Mouse (Mus musculus) ES-E14 (cell line): ENCODE data around the gene Lrg1. TPM values are rescaled to one million over a fixed set of nuclear protein-coding genes. Genes with fewer than 3 reads are reported as not detected.

Experiments used
- DNase-seq: peaks from one replicate; pipeline ENCODE4 v3.0.0-alpha.2; 2013; ENCODE audit warnings: low read depth, low spot score
- H3K27ac ChIP-seq: 2 replicates; pipeline ENCODE4 v1.5.1; 2012; ENCODE audit warnings: low read depth, mild to moderate bottlenecking, low read length, moderate library complexity, mixed read lengths; ENCODE audit not compliant: poor library complexity, insufficient read depth, severe bottlenecking
- H3K36me3 ChIP-seq: 2 replicates; pipeline ENCODE4 v1.6.1; 2012; ENCODE audit warnings: mild to moderate bottlenecking, low read length, moderate library complexity, mixed read lengths; ENCODE audit not compliant: control insufficient read depth, poor library complexity, insufficient read depth, severe bottlenecking
- H3K4me1 ChIP-seq, 2 experiments: fragments of 150-350 bp in 1 of 2; sonication (generic) in 1 of 2; 2 replicates each; pipeline ENCODE4 v1.6.1; 2012; ENCODE audit warnings: low read length in 2 of 2, mild to moderate bottlenecking in 1 of 2, mixed read lengths in 1 of 2; ENCODE audit not compliant: control insufficient read depth in 2 of 2, insufficient read depth in 2 of 2, poor library complexity in 1 of 2
- H3K4me3 ChIP-seq, 2 experiments: fragments of 150-350 bp in 1 of 2; sonication (generic) in 1 of 2; 2 replicates each; pipeline ENCODE4 v1.5.1; 2012; ENCODE audit warnings: low read length in 2 of 2, low read depth in 1 of 2, mild to moderate bottlenecking in 1 of 2, mixed read lengths in 1 of 2; ENCODE audit not compliant: insufficient read depth in 1 of 2, poor library complexity in 1 of 2, severe bottlenecking in 1 of 2
- H3K9ac ChIP-seq: 2 replicates; pipeline ENCODE4 v1.6.1; 2012; ENCODE audit warnings: low read depth, mild to moderate bottlenecking, low read length, mixed read lengths; ENCODE audit not compliant: poor library complexity, insufficient read depth, severe bottlenecking
- H3K9me3 ChIP-seq: fragments of 150-350 bp; sonication (generic); 2 replicates; pipeline ENCODE4 v1.6.1; 2012; ENCODE audit warnings: low read depth, mild to moderate bottlenecking, low read length; ENCODE audit not compliant: control insufficient read depth, insufficient read depth
- CHD2 ChIP-seq: IDR thresholded peaks from 2 replicates; pipeline ENCODE4 v1.6.1; 2014; ENCODE audit warnings: mild to moderate bottlenecking, low read depth, low read length, inconsistent platforms
- HCFC1 ChIP-seq: IDR thresholded peaks from 2 replicates; pipeline ENCODE4 v1.6.1; 2012; ENCODE audit warnings: low read length, inconsistent platforms, borderline replicate concordance; ENCODE audit not compliant: insufficient read depth
- MAFK ChIP-seq: IDR thresholded peaks from 2 replicates; pipeline ENCODE4 v1.6.1; 2014; ENCODE audit warnings: mild to moderate bottlenecking, low read depth, low read length, inconsistent platforms; ENCODE audit not compliant: insufficient read depth
- ZC3H11A ChIP-seq: IDR thresholded peaks from 2 replicates; pipeline ENCODE4 v1.6.1; 2012; ENCODE audit warnings: low read depth, mild to moderate bottlenecking, inconsistent platforms, low read length, borderline replicate concordance
- ZNF384 ChIP-seq: IDR thresholded peaks from 2 replicates; pipeline ENCODE4 v1.6.1; 2012; ENCODE audit warnings: low read depth, low read length, inconsistent platforms
- in situ Hi-C, 2 experiments: fragments of 600-800 bp; cut with MboI; formaldehyde crosslinking; loops; one replicate each; pipeline ENCODE4 v1.15.1; 2025; ENCODE audit warnings: low sequenced_read_pairs in 2 of 2, inconsistent platforms in 1 of 2; ENCODE audit not compliant: unreplicated experiment in 2 of 2
- total RNA-seq: library from RNA; depleted of rRNA; stranded (reverse); fragments of 300-350 nt; gene quantifications from 2 replicates; pipeline ENCODE4 v1.2.3, GENCODE M21; 2012

Lrg1 gene
- total RNA-seq, 1 experiment: not detected

DNA sequence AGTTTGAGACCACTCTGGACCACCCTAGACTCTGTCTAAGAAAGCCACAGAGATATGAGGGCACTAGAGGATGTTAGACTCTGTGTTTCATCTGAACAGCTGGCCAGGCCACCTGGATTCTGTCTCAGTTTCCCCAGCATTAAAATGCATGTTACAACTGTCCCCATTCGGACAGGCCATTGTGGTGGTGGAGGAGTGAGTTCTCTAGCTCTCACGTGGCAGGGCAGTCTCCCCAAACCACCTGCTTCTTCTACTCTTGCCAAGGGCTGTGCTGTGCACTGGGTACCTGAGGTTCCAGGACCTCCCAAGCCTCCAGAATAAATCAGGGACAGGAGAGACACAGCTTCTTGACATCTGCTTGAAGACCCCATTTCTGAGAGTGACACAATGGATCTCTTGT lies 28.1 kb upstream of the Lrg1 start:
- in situ Hi-C loops: no loop called here
- Histone ChIP-seq H3K9me3 (no peaks in the 10 kb centered on the region), H3K27ac (no peak overlapping the region), H3K36me3 (no peaks in the 10 kb centered on the region), H3K9ac (no peak overlapping the region), H3K4me3 (no peak overlapping the region), H3K4me1 (peaks cover 0 to 14% of the 10 kb centered on the region in 2 experiments; a peak in 1 of 4 replicates)
- TF ChIP-seq ZC3H11A: no peak
- TF ChIP-seq HCFC1: no peak
- TF ChIP-seq CHD2: no peak
- TF ChIP-seq MAFK: no peak
- TF ChIP-seq ZNF384: no peak
- DNase-seq: no peak

GRCm38 (mm10) chr17:56148790-56149618 lies 27.2 kb upstream of the Lrg1 start:
- Histone ChIP-seq H3K9me3 (no peaks in the 10 kb centered on the region), H3K9ac (no peak overlapping the region), H3K36me3 (no peaks in the 10 kb centered on the region), H3K4me3 (peak overlapping the region; percentile 36 to 39; a peak in 2 of 4 replicates), H3K4me1 (peaks cover 0 to 14% of the 10 kb centered on the region in 2 experiments; a peak in 1 of 4 replicates), H3K27ac (no peak overlapping the region)
- TF ChIP-seq ZNF384 (no peak), CHD2 (no peak), MAFK (no peak), HCFC1 (no peak), ZC3H11A (no peak)
- in situ Hi-C loops: no loop called here
- DNase-seq: no peak

DNA sequence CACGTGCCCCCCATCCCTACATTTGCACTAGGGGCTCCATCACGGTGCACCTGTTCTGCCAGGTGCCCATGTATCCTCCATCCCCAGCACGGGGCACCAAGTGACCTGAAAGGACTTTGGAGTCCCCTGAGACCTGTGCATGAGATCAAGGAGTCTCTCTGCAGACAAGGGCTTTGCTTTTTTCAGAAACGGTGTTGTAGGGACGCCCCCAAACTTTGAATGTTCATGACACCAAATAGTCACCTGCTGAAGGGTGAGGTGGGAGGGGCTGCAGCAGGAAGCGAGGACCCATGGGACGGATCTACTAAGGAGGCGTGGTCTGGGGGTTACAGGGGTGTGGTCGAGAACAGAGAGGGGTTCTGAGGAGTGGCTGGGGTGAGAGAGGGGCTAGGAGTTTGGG lies 26.5 kb upstream of the Lrg1 start:
- DNase-seq: no peak
- H3K4me3 ChIP-seq: peak overlapping the region in 1 of 2 experiments; percentile 39; a peak in 1 of 4 replicates
- in situ Hi-C loops: no loop called here
- H3K9ac ChIP-seq: no peak overlapping the region
- TF ChIP-seq ZNF384 (no peak), HCFC1 (no peak), ZC3H11A (no peak), CHD2 (no peak), MAFK (no peak)
- no peak overlapping the region for H3K27ac ChIP-seq
- peaks cover 0 to 14% of the 10 kb centered on the region in 2 experiments; a peak in 1 of 4 replicates for H3K4me1 ChIP-seq
- no peaks in the 10 kb centered on the region for H3K36me3 ChIP-seq
- H3K9me3 ChIP-seq: no peaks in the 10 kb centered on the region

DNA sequence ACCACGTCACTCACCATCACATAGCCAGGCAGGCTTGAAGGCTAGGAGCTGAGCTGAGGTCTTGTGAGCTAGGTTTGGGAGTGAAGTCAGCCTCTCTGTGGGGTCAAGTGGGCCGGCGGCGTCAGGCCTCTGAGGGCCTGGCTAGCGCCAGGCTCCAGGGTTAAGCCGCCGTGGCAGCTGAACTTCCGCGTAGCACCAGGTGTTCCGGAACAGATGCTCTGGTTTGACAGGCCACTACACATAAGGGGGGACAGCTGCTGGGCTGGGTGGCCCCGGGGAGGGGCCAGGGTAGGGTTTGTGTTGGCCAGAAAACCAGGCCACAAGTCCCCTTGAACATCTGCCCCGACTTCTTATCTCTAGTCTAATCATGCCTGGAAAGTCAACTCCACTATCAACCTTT lies 25.6 kb upstream of the Lrg1 start:
- TF ChIP-seq CHD2 (no peak), ZC3H11A (no peak), ZNF384 (no peak), MAFK (no peak), HCFC1 (no peak)
- H3K36me3 ChIP-seq: no peaks in the 10 kb centered on the region
- no peak overlapping the region for H3K4me3 ChIP-seq
- H3K9ac ChIP-seq: no peak overlapping the region
- DNase-seq: no peak
- no peak overlapping the region for H3K27ac ChIP-seq
- no peaks in the 10 kb centered on the region for H3K9me3 ChIP-seq
- in situ Hi-C loops: no loop called here
- peaks cover 0 to 14% of the 10 kb centered on the region in 2 experiments; a peak in 1 of 4 replicates for H3K4me1 ChIP-seq
